Mouse (Mus musculus): ENCODE results near the gene Gm10382. TPM values are rescaled to one million over a fixed set of nuclear protein-coding genes. Genes with fewer than 3 reads are reported as not detected.
A peak's percentile ranks its signal among the peaks of the same experiment; 100 is the strongest.
"Not testable (repeated sequence)": the region's sequence is repeated elsewhere in the genome, so short reads cannot be mapped to it uniquely, and the experiment has no call there.

Gene Gm10382
- polyA plus RNA-seq, 1 experiment: 0.53 TPM

GRCm38 (mm10) chr5:125413763-125414162 is 24.6 kb downstream of the Gm10382 start:
- peaks cover 30% of the 10 kb centered on the region for H3K4me1 ChIP-seq

DNA sequence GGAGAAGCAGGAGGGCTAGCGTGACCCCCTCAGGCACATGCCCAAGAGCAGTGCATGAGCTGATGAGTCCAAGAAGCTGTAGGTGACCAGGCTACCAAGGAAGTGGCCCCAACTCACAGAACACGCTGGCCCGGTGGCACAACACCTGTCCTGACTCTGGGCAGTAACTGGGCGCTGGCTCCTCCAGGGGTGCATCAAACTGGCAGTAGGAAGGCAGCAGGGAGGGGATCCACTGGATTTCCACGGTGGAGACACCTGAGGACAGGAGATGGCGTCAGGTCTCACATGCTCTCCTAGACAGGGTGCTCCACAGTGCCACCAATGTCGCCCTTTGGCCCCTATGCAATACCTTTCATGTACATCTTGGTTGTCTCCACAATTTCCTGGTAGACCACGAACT is 27.1 kb downstream of the Gm10382 start:
- H3K4me1 ChIP-seq: peaks cover 12% of the 10 kb centered on the region
- peaks cover 82% of the 10 kb centered on the region for H3K36me3 ChIP-seq (replicated peaks; ENCODE audit: low read length)
- TF ChIP-seq GATA1 (IDR thresholded peaks at IDR 0.05; ENCODE audit: borderline replicate concordance, low read length): no peak
- TF ChIP-seq FLI1 (IDR thresholded peaks at IDR 0.05; ENCODE audit: low read length): no peak
- H3K4me3 ChIP-seq (replicated peaks): peak overlapping the region; percentile 29
- H3K27me3 ChIP-seq (replicated peaks): no peaks in the 10 kb centered on the region
- no peaks in the 10 kb centered on the region for H3K9me3 ChIP-seq

More at GRCm38 (mm10) chr5:125413763-125414162, 24.6 kb downstream of the Gm10382 start:
- Histone ChIP-seq H3K27me3 (replicated peaks) (no peaks in the 10 kb centered on the region), H3K4me3 (replicated peaks) (no peak overlapping the region), H3K9me3 (no peaks in the 10 kb centered on the region), H3K36me3 (replicated peaks; ENCODE audit: low read length) (peaks cover 58% of the 10 kb centered on the region)
- no peak for TF ChIP-seq GATA1 (IDR thresholded peaks at IDR 0.05; ENCODE audit: borderline replicate concordance, low read length)

GRCm38 (mm10) chr5:125418636-125419035 is 29.5 kb downstream of the Gm10382 start:
- H3K36me3 ChIP-seq (replicated peaks; ENCODE audit: low read length): peaks cover 99% of the 10 kb centered on the region
- TF ChIP-seq FLI1 (IDR thresholded peaks at IDR 0.05; ENCODE audit: low read length) (no peak), GATA1 (IDR thresholded peaks at IDR 0.05; ENCODE audit: borderline replicate concordance, low read length) (no peak)
- no peaks in the 10 kb centered on the region for H3K9me3 ChIP-seq
- peaks cover 8% of the 10 kb centered on the region; the same call in 1 of the 2 replicates for H3K4me1 ChIP-seq
- H3K27me3 ChIP-seq (replicated peaks): no peaks in the 10 kb centered on the region
- H3K4me3 ChIP-seq (replicated peaks): no peak overlapping the region

GRCm38 (mm10) chr5:125419124-125419523 is 30.0 kb downstream of the Gm10382 start:
- TF ChIP-seq GATA1 (IDR thresholded peaks at IDR 0.05; ENCODE audit: borderline replicate concordance, low read length) (no peak), FLI1 (IDR thresholded peaks at IDR 0.05; ENCODE audit: low read length) (no peak)
- Histone ChIP-seq H3K36me3 (replicated peaks; ENCODE audit: low read length) (peaks cover 99% of the 10 kb centered on the region), H3K4me3 (replicated peaks) (no peak overlapping the region), H3K4me1 (peaks cover 8% of the 10 kb centered on the region; the same call in 1 of the 2 replicates), H3K27me3 (replicated peaks) (no peaks in the 10 kb centered on the region), H3K9me3 (no peaks in the 10 kb centered on the region)

- H3K27me3 ChIP-seq (replicated peaks): no peaks in the 10 kb centered on the region
- H3K4me1 ChIP-seq: peaks cover 19% of the 10 kb centered on the region
- TF ChIP-seq FLI1 (IDR thresholded peaks at IDR 0.05; ENCODE audit: low read length): no peak
- TF ChIP-seq GATA1 (IDR thresholded peaks at IDR 0.05; ENCODE audit: borderline replicate concordance, low read length): no peak
- H3K9me3 ChIP-seq: no peaks in the 10 kb centered on the region
- H3K4me3 ChIP-seq (replicated peaks): no peak overlapping the region
- H3K36me3 ChIP-seq (replicated peaks; ENCODE audit: low read length): peaks cover 100% of the 10 kb centered on the region
Observed at GRCm38 (mm10) chr5:125425698-125426276, 36.7 kb downstream of the Gm10382 start.

DNA sequence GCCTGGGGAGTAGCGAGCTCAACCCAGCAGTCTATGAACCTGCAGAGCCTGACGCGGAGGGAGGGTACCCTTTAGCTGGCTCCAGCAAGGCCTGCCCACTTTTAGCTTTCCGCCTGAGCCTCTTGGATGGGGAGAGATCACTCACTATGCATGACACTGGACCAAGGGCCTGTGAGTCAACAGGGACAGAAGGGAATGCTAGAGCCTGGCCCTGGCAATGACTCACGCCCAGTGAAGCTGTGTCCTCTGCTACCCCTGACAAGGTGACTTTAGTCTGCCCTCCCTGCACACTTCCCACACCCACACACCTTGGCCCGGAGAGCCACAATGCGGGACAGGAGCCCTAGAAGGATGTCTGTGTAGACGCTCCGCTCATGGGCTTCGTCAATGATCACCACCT is 37.2 kb downstream of the Gm10382 start:
- H3K4me1 ChIP-seq: peaks cover 23% of the 10 kb centered on the region
- H3K4me3 ChIP-seq (replicated peaks): no peak overlapping the region
- H3K36me3 ChIP-seq (replicated peaks; ENCODE audit: low read length): peaks cover 100% of the 10 kb centered on the region
- no peak for TF ChIP-seq FLI1 (IDR thresholded peaks at IDR 0.05; ENCODE audit: low read length)
- TF ChIP-seq GATA1 (IDR thresholded peaks at IDR 0.05; ENCODE audit: borderline replicate concordance, low read length): no peak
- no peaks in the 10 kb centered on the region for H3K27me3 ChIP-seq (replicated peaks)
- H3K9me3 ChIP-seq: no peaks in the 10 kb centered on the region

DNA sequence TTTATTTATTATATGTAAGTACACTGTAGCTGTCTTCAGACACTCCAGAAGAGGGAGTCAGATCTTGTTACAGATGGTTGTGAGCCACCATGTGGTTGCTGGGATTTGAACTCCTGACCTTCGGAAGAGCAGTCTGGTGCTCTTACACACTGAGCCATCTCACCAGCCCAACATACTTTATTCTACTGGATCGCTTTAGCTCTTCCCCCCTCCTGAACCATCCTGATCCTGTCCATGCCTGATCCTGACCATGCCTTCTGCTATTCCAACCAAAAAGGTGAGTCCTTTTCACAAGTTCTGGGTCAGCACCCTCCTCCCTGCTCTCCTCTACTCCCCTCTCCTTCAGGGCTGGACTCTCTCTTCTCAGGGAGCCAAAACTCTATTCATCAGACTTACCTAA is 43.2 kb downstream of the Gm10382 start:
- H3K4me1 ChIP-seq: peaks cover 47% of the 10 kb centered on the region
- peak overlapping the region; percentile 9 for H3K4me3 ChIP-seq (replicated peaks)

DNA sequence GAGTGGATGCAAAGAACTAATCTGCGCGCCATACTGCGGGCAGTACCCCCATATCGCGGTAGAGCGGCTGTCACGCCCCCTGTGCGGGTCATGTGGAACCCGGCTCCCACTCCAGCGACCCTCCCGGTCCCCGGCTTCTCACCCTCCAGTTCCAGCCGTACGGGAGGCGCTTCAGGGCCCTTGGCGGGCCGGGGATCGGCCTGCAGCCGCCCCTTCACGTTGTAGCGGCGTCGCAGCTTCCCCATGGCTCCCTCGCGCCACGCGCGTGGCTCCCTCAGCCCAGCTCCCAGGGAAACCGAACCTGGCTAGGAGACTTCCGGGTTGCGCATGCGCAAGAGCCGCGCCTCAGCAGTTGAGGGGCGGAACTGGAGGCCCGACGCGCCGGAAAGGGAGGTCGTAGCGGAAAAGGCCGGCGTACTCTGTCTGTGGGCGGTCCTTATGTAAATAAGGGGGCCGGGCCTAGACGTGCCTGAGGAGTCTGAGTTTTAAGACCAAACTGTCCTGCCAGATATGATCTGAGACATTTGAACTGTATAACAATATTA is 44.7 kb downstream of the Gm10382 start, which contains the start of gene Dhx37:
Gene Dhx37 (minus strand): TSS at position 329 of the 545 bp plus-strand sequence.
- Histone ChIP-seq H3K27me3 (replicated peaks) (no peaks in the 10 kb centered on the region), H3K9me3 (no peaks in the 10 kb centered on the region), H3K4me1 (peaks cover 48% of the 10 kb centered on the region), H3K36me3 (replicated peaks; ENCODE audit: low read length) (peaks cover 28% of the 10 kb centered on the region), H3K4me3 (replicated peaks) (peak within 1 kb of the TSS; percentile 98)
- TF ChIP-seq FLI1 (IDR thresholded peaks at IDR 0.05; ENCODE audit: low read length) (no peak), GATA1 (IDR thresholded peaks at IDR 0.05; ENCODE audit: borderline replicate concordance, low read length) (no peak)

More for the DNA sequence above, 43.2 kb downstream of the Gm10382 start:
- not testable (repeated sequence) for H3K9me3 ChIP-seq; H3K27me3 ChIP-seq (replicated peaks)
- peaks cover 44% of the 10 kb centered on the region for H3K36me3 ChIP-seq (replicated peaks; ENCODE audit: low read length)

DNA sequence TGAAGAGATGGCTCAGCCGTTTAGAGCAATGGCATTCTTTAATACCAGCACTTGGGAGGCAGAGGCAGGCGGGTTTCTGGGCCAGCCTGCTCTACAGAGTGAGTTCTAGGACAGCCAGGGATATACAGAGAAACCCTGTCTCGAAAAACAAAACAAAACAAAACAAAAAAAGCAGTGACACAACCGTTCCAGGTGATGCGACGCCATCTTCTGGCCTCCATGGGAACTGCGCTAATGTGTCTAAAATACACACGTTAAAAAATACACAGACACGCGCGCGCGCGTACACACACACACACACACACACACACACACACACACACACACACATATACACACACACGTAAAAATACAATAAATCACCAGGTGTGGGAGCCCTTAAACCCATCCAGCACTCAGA is 45.2 kb downstream of the Gm10382 start:
- Histone ChIP-seq H3K4me1 (peaks cover 50% of the 10 kb centered on the region), H3K36me3 (replicated peaks; ENCODE audit: low read length) (peaks cover 24% of the 10 kb centered on the region), H3K4me3 (replicated peaks) (peak overlapping the region; percentile 98)
- not testable (repeated sequence) for H3K9me3 ChIP-seq; H3K27me3 ChIP-seq (replicated peaks)

Other genes starting within 250 kb of the Gm10382 start
- gene Ncor2, start 210.1 kb upstream of the Gm10382 start, polyA plus RNA-seq (2012; ENCODE audit: insufficient read depth, low replicate concordance): 103 and 109 TPM in 2 replicates
- 138 and 186 TPM in 2 replicates for gene Scarb1, start 48.2 kb upstream of the Gm10382 start, polyA plus RNA-seq (2012; ENCODE audit: insufficient read depth, low replicate concordance)
- gene Ubc, start 880 bp downstream of the Gm10382 start, polyA plus RNA-seq (2012; ENCODE audit: insufficient read depth, low replicate concordance): 71.3 and 127 TPM in 2 replicates
- 14.4 and 23.5 TPM in 2 replicates for gene Dhx37, start 44.8 kb downstream of the Gm10382 start, polyA plus RNA-seq (2012; ENCODE audit: insufficient read depth, low replicate concordance)
- 36.3 and 36.5 TPM in 2 replicates for gene Bri3bp, start 52.2 kb downstream of the Gm10382 start, polyA plus RNA-seq (2012; ENCODE audit: insufficient read depth, low replicate concordance)
- gene Aacs, start 86.5 kb downstream of the Gm10382 start, polyA plus RNA-seq (2012; ENCODE audit: insufficient read depth, low replicate concordance): 55.1 and 59.7 TPM in 2 replicates
- gene Tmem132b, start 142.5 kb downstream of the Gm10382 start, polyA plus RNA-seq (2012; ENCODE audit: insufficient read depth, low replicate concordance): not detected in 2 replicates